Mouse (Mus musculus): ENCODE data around the gene Ntrk2. TPM values are rescaled to one million over a fixed set of nuclear protein-coding genes. Genes with fewer than 3 reads are reported as not detected.

The Ntrk2 gene
- total RNA-seq, 1 experiment from 2014 or later: 0.12 TPM

DNA sequence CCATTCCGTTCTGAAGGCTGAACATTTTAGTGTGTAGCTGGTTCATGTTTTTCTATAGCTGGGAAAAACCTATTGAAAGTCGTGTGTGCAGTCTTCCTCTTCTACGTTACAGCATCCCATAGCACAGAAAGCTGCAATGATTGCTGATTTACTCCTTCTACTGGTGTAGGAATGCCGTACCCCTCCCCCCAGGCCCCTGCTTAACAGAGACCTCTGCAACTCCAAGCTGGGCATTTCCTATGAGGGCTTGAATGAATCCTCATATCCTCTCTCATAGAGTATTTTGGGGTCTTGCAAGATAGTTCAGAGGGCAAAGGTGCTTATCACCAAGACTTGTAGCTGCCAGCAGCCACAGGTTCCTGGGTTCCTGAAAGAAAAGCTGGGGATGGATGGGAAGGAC lies 148.0 kb downstream of the Ntrk2 start:
- no peak for ATAC-seq (ENCODE audit: extremely low read depth, insufficient number of reproducible peaks, low FRiP score, poor library complexity, severe bottlenecking)

DNA sequence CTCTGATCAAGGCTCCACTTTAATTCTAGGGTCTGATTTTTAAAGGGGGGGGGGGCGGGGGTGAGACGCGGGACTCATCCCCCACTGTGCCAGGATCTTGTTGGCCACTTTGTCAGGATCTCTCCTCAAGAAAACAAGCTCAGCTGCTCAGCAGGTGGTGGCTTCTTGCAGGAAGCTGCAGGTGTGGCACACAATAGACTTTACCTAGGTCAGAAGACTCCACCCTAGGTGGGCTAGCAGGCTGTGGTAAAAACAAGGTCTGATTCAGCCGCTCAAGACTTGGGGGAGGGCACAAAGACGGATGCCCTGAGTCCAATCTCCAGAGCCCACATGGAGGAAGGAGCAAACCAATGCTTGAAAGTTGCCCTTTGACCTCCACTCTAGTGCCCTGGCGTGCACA lies 148.4 kb downstream of the Ntrk2 start:
- no peak for ATAC-seq (ENCODE audit: extremely low read depth, insufficient number of reproducible peaks, low FRiP score, poor library complexity, severe bottlenecking)

DNA sequence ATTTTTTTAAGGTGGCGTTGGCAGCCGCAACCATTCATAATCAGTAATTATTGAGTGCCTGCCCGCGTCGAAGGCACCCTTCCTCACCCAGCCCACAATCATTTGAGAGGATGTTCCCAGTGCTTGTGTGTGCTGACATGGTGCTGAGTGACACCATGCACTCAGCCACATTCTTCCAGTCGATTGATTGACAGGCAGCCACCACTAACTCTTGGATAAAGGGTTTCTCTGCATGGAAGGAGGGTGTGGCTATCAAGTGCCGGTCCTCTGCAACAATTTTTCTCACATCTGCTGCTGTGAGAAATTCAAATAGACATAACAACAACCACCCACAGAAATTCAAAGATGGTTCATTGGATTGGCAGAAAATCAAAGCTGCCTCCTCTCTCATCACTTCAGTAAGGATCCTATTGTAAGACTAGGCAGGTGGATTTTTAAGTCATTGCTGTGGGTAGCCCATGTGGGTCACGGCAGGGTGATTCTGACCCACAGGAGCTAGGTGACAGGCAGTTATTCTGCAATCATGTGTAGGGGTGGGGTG lies 148.9 kb downstream of the Ntrk2 start:
- no peak for ATAC-seq (ENCODE audit: extremely low read depth, insufficient number of reproducible peaks, low FRiP score, poor library complexity, severe bottlenecking)

DNA sequence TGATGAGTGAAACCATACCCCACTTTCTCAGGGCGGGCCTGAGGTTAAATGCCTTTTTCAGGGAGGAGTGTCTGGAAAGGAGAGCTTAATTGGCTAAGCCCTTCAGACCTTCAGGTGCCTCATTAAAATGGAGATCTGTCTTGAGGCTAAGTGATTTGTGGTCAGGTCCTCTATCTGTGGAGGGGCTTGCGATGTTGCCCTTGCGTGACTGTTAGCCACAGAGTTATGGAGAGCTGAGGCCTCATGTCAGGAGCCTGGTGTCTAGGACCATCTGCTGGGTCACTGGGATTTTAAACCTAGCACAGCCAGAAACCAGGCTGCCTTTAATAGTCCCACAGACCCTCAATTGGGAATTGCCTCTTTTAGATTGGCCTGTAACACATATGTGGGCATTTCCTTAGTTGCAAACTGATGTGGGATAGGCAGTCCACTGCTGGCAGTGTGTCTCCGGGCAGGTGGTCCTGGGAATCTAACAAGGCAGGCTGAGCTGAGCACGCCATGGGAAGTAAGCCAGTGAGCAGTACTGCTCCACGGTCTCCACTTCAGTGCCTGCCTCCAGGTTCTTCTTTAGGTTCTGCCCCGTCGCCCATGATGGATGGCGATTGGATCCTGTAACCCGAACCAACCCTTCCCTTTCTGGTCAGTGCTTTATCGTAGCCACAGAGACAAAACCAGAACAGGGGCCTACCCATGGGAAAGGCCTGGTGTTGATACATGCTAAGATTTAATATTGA lies 152.0 kb downstream of the Ntrk2 start:
- no peak for ATAC-seq (ENCODE audit: extremely low read depth, insufficient number of reproducible peaks, low FRiP score, poor library complexity, severe bottlenecking)

- no peak for ATAC-seq (ENCODE audit: extremely low read depth, insufficient number of reproducible peaks, low FRiP score, poor library complexity, severe bottlenecking)
These were observed 154.0 kb downstream of the Ntrk2 start for GRCm38 (mm10) chr13:58960321-58960720.

DNA sequence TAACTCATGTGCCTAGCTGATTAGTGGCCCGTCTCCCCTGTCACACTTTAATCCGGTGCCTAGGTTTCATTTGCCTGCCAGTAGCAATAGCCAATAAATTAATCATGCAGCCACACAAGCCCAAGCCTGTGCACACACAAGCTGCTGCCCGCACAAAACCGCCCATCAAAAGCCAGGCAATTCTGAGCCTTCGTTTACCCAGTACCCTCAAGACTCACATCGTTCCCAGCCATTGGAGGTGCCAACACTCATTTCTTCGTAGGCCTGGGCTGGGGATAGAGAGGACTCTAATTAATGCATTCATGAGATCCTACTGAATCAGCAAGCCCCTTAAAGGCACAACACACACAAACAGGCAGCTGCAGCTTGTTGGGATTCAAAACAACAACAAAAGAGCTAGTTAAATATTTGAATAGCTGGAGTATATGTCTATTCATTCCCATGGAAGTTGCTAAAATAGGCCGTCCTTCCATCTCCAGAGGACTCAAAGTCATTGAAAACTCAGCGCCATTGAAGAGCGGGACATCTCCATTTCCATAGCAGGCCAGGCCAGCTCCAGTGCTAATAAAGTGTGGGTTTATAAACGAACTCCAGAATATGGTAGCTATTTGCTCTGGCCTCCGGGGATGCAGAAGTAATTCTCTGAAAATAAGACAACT lies 158.5 kb downstream of the Ntrk2 start:
- no peak for ATAC-seq (ENCODE audit: extremely low read depth, insufficient number of reproducible peaks, low FRiP score, poor library complexity, severe bottlenecking)

- no peak for ATAC-seq (ENCODE audit: extremely low read depth, insufficient number of reproducible peaks, low FRiP score, poor library complexity, severe bottlenecking)
These were observed 159.5 kb downstream of the Ntrk2 start for GRCm38 (mm10) chr13:58965826-58966225.

- ATAC-seq (ENCODE audit: extremely low read depth, insufficient number of reproducible peaks, low FRiP score, poor library complexity, severe bottlenecking): no peak
These were observed 160.1 kb downstream of the Ntrk2 start for GRCm38 (mm10) chr13:58966466-58966865.

DNA sequence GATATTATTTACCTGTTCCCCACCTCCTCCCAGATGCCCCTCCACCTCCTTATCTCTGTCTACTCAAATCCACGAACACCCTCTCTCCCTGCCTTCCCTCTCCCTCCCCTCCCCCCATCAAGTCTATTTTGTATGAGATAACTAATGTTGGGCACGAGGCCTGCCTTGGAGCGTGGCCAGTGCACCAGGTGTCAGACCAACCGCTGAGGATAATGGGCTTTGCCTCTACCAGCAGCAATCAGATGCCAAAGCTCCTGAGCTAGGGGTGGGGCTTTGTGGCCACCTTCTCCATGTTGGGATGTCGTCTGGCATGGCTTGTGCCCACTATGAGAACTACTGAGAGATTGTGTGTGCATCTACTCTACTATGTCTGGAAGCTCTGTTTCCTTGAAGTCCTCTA lies 161.8 kb downstream of the Ntrk2 start:
- no peak for ATAC-seq (ENCODE audit: extremely low read depth, insufficient number of reproducible peaks, low FRiP score, poor library complexity, severe bottlenecking)

- no peak for ATAC-seq (ENCODE audit: extremely low read depth, insufficient number of reproducible peaks, low FRiP score, poor library complexity, severe bottlenecking)
These were observed 165.1 kb downstream of the Ntrk2 start for GRCm38 (mm10) chr13:58971449-58971903.

GRCm38 (mm10) chr13:58972511-58972910 lies 166.1 kb downstream of the Ntrk2 start:
- ATAC-seq (ENCODE audit: extremely low read depth, insufficient number of reproducible peaks, low FRiP score, poor library complexity, severe bottlenecking): no peak

GRCm38 (mm10) chr13:58996447-58996846 lies 190.1 kb downstream of the Ntrk2 start:
- no peak for ATAC-seq (ENCODE audit: extremely low read depth, insufficient number of reproducible peaks, low FRiP score, poor library complexity, severe bottlenecking)

DNA sequence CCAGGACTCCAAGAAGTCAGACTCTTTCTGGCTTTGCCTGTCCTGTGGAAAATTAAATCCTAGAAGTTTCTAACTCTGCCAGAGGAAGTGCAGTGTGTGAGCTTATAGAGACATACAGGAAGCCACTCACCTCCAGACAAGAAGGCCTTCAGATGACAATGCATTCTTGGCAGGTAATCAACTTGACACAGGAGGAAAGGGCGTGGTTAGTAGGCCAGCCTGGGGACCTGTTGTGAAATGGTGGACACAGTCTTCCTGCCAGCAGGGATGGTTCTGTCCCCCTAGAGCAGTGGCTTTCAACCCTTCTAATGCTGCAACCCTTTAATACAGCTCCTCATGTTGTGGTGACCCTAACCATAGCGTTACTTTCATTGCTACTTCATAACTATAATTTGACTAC lies 191.4 kb downstream of the Ntrk2 start:
- ATAC-seq (ENCODE audit: extremely low read depth, insufficient number of reproducible peaks, low FRiP score, poor library complexity, severe bottlenecking): no peak

DNA sequence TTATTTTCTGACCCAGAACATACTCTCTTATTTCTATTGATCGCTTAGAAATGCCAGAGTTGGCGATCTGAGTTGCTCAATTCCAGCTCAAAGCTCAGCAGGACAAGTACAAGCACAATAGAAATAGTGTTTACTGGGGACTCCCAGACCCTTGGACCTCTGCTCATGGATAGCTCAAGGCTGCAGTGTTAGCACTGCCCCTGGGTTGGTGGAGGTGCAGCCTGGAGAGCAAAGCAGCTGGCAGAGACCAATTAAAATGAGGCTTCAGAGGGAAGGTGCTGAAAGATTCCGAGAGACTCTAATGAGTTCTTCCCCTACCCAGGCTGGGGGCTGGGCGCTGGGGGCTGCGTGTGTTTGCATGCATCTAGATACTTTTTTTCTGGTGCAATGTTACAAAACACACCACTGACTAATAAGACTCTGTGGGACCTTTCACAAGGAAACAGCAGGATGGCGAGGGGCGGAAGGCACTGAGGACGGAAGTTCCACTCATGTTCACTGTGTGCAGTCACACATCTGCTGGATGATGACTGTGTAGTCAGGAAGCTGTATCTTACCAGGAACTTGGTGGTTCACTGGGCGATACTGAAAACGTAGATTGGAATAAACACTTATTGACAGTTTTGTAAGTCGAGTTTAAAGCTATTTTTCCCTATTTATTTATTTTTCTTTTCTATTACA lies 193.1 kb downstream of the Ntrk2 start:
- ATAC-seq (ENCODE audit: extremely low read depth, insufficient number of reproducible peaks, low FRiP score, poor library complexity, severe bottlenecking): no peak

- ATAC-seq (ENCODE audit: extremely low read depth, insufficient number of reproducible peaks, low FRiP score, poor library complexity, severe bottlenecking): no peak
These were observed 196.8 kb downstream of the Ntrk2 start for GRCm38 (mm10) chr13:59002943-59003806.

GRCm38 (mm10) chr13:59003807-59004173 lies 197.4 kb downstream of the Ntrk2 start:
- ATAC-seq (ENCODE audit: extremely low read depth, insufficient number of reproducible peaks, low FRiP score, poor library complexity, severe bottlenecking): no peak

DNA sequence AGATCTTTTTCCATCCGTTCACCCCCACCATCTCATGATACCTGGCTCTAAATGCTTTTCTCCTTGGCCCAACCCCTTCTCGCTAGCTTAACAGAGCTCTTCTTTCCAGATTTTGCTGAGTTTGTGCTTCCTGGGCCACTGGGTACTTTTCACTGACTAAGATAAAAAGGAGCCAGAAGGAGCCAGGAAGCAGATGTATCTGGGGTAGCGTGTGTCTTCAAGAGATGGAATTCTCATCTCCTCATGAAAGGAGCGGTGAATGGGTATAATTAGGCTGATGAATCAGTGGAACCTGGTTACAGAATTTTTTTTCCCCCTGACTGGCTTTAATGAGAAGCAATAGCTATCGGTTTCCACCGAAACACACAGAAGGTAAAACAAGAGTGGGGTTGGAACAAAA lies 198.2 kb downstream of the Ntrk2 start:
- no peak for ATAC-seq (ENCODE audit: extremely low read depth, insufficient number of reproducible peaks, low FRiP score, poor library complexity, severe bottlenecking)

DNA sequence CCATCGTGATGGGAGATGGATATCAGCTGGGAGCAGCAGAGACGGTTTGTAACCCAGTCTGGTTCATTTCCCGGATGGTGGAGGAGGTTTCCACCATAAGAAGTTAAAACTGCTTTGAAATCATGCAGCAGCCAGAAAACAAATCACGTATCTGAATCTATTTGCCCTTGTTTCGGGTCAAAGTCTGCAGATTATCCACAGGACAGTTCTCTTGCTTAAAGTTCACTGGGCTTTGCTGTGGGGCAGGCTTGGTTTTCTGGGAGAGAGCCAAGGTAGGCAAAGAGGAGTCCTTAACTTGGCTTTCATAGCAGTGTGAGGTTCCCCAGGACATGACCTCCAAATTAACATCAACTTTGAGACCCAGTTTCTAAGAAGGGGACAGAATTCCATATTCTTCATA lies 203.5 kb downstream of the Ntrk2 start:
- ATAC-seq (ENCODE audit: extremely low read depth, insufficient number of reproducible peaks, low FRiP score, poor library complexity, severe bottlenecking): no peak

Measured in neutrophil, adult 5-6 weeks (primary cell).